Mouse (Mus musculus) CH12.LX (cell line): ENCODE measurements around the gene Rbl2. TPM values are rescaled to one million over a fixed set of nuclear protein-coding genes. Genes with fewer than 3 reads are reported as not detected.

ENCODE experiments used
- DNase-seq: peaks from one replicate; pipeline ENCODE4 v3.0.0-alpha.2; 2013; ENCODE audit errors: extremely low read depth
- H3K27ac ChIP-seq: 2 replicates; pipeline ENCODE4 v1.5.1; 2012; ENCODE audit warnings: low read depth, mild to moderate bottlenecking, control low read depth, moderate library complexity; ENCODE audit not compliant: insufficient read depth
- H3K27me3 ChIP-seq: replicated peaks from 2 replicates; pipeline ENCODE3; 2012; ENCODE audit warnings: inconsistent platforms
- H3K36me3 ChIP-seq, 2 experiments: replicated peaks in 1 of 2; 2 replicates each; pipeline versions ENCODE3 to v1.6.1; 2012; ENCODE audit warnings: inconsistent platforms in 1 of 2, low read length in 1 of 2, mild to moderate bottlenecking in 1 of 2, mixed read lengths in 1 of 2, moderate library complexity in 1 of 2; ENCODE audit not compliant: control insufficient read depth in 1 of 2, insufficient read depth in 1 of 2
- H3K4me1 ChIP-seq, 2 experiments: 2 replicates each; pipeline ENCODE4 v1.6.1; 2012; ENCODE audit warnings: inconsistent platforms in 1 of 2, moderate library complexity in 1 of 2; ENCODE audit not compliant: insufficient read depth in 2 of 2, control insufficient read depth in 1 of 2
- H3K4me2 ChIP-seq: 2 replicates; pipeline ENCODE4 v1.6.1; 2012; ENCODE audit warnings: low read depth, mild to moderate bottlenecking, control low read depth; ENCODE audit not compliant: poor library complexity, insufficient read depth, severe bottlenecking
- H3K4me3 ChIP-seq, 3 experiments: fragments of 150-350 bp in 1 of 3; sonication (generic) in 1 of 3; replicated peaks in 1 of 3; 2 replicates each; pipeline versions ENCODE3 to v1.5.1; 2011 to 2012; ENCODE audit warnings: low read depth in 2 of 3, low read length in 2 of 3, mild to moderate bottlenecking in 2 of 3, moderate library complexity in 2 of 3, control low read depth in 1 of 3, improper control_type of control experiment in 1 of 3, inconsistent platforms in 1 of 3, mixed read lengths in 1 of 3; ENCODE audit not compliant: poor library complexity in 1 of 3
- H3K79me2 ChIP-seq: replicated peaks from 2 replicates; pipeline ENCODE4 v1.6.1; 2012; ENCODE audit warnings: mild to moderate bottlenecking, moderate library complexity; ENCODE audit not compliant: control insufficient read depth, poor library complexity, insufficient read depth, severe bottlenecking; ENCODE audit errors: extremely low read depth
- H3K9ac ChIP-seq: 2 replicates; pipeline ENCODE4 v1.6.1; 2012; ENCODE audit warnings: low read depth, mild to moderate bottlenecking, control low read depth, moderate library complexity; ENCODE audit not compliant: insufficient read depth
- H3K9me3 ChIP-seq: replicated peaks from 2 replicates; pipeline ENCODE3; 2012; ENCODE audit warnings: low read length, inconsistent platforms, mixed read lengths
- BHLHE40 ChIP-seq: IDR thresholded peaks from 2 replicates; pipeline ENCODE4 v1.6.1; 2011; ENCODE audit warnings: mild to moderate bottlenecking, low read depth, low read length, improper control_type of control experiment
- CHD2 ChIP-seq: IDR thresholded peaks from 2 replicates; pipeline ENCODE4 v1.6.1; 2011; ENCODE audit warnings: low read length, improper control_type of control experiment
- CTCF ChIP-seq, 2 experiments: IDR thresholded peaks in 1 of 2; conservative IDR thresholded peaks in 1 of 2; 2 replicates each; pipeline ENCODE4 v1.5.1; 2011 to 2012; ENCODE audit warnings: low read depth in 2 of 2, low read length in 2 of 2, improper control_type of control experiment in 1 of 2, inconsistent platforms in 1 of 2, mild to moderate bottlenecking in 1 of 2, moderate library complexity in 1 of 2
- HCFC1 ChIP-seq: IDR thresholded peaks from 2 replicates; pipeline ENCODE4 v1.6.1; 2012; ENCODE audit warnings: low read depth, mild to moderate bottlenecking, inconsistent platforms, low read length, improper control_type of control experiment
- JUND ChIP-seq: conservative IDR thresholded peaks from 2 replicates; pipeline ENCODE4 v1.6.1; 2011; ENCODE audit warnings: low read depth, low read length, improper control_type of control experiment
- MAFK ChIP-seq: IDR thresholded peaks from 2 replicates; pipeline ENCODE4 v1.6.1; 2011; ENCODE audit warnings: low read length, improper control_type of control experiment; ENCODE audit not compliant: insufficient replicate concordance
- MEF2A ChIP-seq: IDR thresholded peaks from 2 replicates; pipeline ENCODE4 v1.6.1; 2014; ENCODE audit warnings: low read depth, mild to moderate bottlenecking, inconsistent platforms, low read length, improper control_type of control experiment, borderline replicate concordance
- NELFE ChIP-seq: IDR thresholded peaks from 2 replicates; pipeline ENCODE4 v1.6.1; 2011; ENCODE audit warnings: low read depth, low read length, improper control_type of control experiment
- RAD21 ChIP-seq: IDR thresholded peaks from 2 replicates; pipeline ENCODE4 v1.6.1; 2011; ENCODE audit warnings: low read depth, mild to moderate bottlenecking, low read length, improper control_type of control experiment, moderate library complexity
- RCOR1 ChIP-seq: conservative IDR thresholded peaks from 2 replicates; pipeline ENCODE4 v1.6.1; 2012; ENCODE audit warnings: low read depth, mild to moderate bottlenecking, inconsistent platforms, low read length, improper control_type of control experiment
- SMC3 ChIP-seq: IDR thresholded peaks from 2 replicates; pipeline ENCODE4 v1.6.1; 2011; ENCODE audit warnings: low read depth, low read length, improper control_type of control experiment
- USF2 ChIP-seq: conservative IDR thresholded peaks from 2 replicates; pipeline ENCODE4 v1.6.1; 2011; ENCODE audit warnings: low read depth, low read length, improper control_type of control experiment
- ZC3H11A ChIP-seq: IDR thresholded peaks from 2 replicates; pipeline ENCODE4 v1.6.1; 2012; ENCODE audit warnings: low read depth, mild to moderate bottlenecking, inconsistent platforms, low read length, improper control_type of control experiment
- ZKSCAN1 ChIP-seq: IDR thresholded peaks from 2 replicates; pipeline ENCODE4 v1.6.1; 2012; ENCODE audit warnings: low read depth, inconsistent platforms, low read length, improper control_type of control experiment, borderline replicate concordance
- ZMIZ1 ChIP-seq: IDR thresholded peaks from 2 replicates; pipeline ENCODE4 v1.6.1; 2012; ENCODE audit warnings: low read depth, mild to moderate bottlenecking, inconsistent platforms, low read length, improper control_type of control experiment
- ZNF384 ChIP-seq: IDR thresholded peaks from 2 replicates; pipeline ENCODE4 v1.6.1; 2012; ENCODE audit warnings: low read depth, low read length, improper control_type of control experiment, inconsistent platforms
- dilution Hi-C: fragments of 300-500 bp; cut with MboI; formaldehyde crosslinking; loops from 2 replicates; pipeline ENCODE4 v1.14.3; 2020; ENCODE audit warnings: low sequenced_read_pairs; ENCODE audit not compliant: extremely low pct_unique_long_range_greater_than_20kb, extremely low pct_ligation_motif_present
- in situ Hi-C: fragments of 300-500 bp; cut with MboI; formaldehyde crosslinking; loops from 3 replicates; pipeline ENCODE4 v1.14.3; 2019; ENCODE audit warnings: low sequenced_read_pairs, low pct_ligation_motif_present, low pct_unique_long_range_greater_than_20kb, mixed read lengths
- polyA plus RNA-seq: library from polyadenylated mRNA; unstranded; fragments of >175 nt; gene quantifications from 2 replicates; pipeline ENCODE4 v1.2.1, GENCODE M21; 2012; ENCODE audit warnings: low read depth; ENCODE audit not compliant: insufficient read length
- total RNA-seq, 2 experiments: library from RNA; depleted of rRNA; stranded (reverse); fragments of 300-350 nt in 1 of 2; fragments of >200 nt in 1 of 2; gene quantifications; 2 replicates each; pipeline ENCODE4 v1.2.3; 2012 to 2014

Rbl2 gene
- total and polyA plus RNA-seq, 3 experiments: 19.0 to 21.9 (median 19.2) TPM

DNA sequence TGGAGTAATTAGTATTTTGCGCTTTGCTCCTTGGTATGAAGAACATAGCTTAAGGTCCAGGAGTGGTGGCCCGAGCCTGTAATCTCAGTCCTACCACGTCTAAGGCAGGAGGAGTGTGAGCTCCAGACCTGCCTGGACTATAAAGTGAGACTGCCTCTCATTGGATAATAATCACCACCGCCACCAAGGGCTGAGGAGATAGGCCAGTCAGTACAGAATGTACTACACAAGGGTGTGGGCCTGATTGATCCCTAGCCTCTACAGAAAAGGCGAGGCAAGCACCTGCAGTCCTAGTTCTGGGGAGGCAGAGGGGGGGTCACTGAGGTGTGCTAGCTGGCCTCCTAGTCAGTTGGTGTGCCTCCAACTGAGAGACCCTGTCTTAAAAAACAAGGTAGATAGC is 44.6 kb downstream of the Rbl2 start:
- DNase-seq: no peak
- Histone ChIP-seq H3K9ac (no peak overlapping the region), H3K27ac (no peak overlapping the region), H3K4me1 (no peaks in the 10 kb centered on the region), H3K9me3 (no peaks in the 10 kb centered on the region), H3K4me3 (no peak overlapping the region), H3K4me2 (no peak overlapping the region), H3K79me2 (no peaks in the 10 kb centered on the region; the same call in 1 of the 2 replicates), H3K36me3 (peaks cover 64 to 85% of the 10 kb centered on the region in 2 experiments), H3K27me3 (no peaks in the 10 kb centered on the region)
- dilution Hi-C loops: no loop called here
- TF ChIP-seq ZMIZ1: no peak
- TF ChIP-seq USF2: no peak
- TF ChIP-seq SMC3: no peak
- no peak for TF ChIP-seq CHD2
- TF ChIP-seq RCOR1: no peak
- TF ChIP-seq MAFK: no peak
- no peak for TF ChIP-seq BHLHE40
- TF ChIP-seq HCFC1: no peak
- TF ChIP-seq NELFE: no peak
- TF ChIP-seq RAD21: no peak
- TF ChIP-seq ZNF384: no peak
- TF ChIP-seq ZKSCAN1: no peak
- TF ChIP-seq JUND: no peak
- TF ChIP-seq ZC3H11A: no peak
- in situ Hi-C loops: no loop called here

DNA sequence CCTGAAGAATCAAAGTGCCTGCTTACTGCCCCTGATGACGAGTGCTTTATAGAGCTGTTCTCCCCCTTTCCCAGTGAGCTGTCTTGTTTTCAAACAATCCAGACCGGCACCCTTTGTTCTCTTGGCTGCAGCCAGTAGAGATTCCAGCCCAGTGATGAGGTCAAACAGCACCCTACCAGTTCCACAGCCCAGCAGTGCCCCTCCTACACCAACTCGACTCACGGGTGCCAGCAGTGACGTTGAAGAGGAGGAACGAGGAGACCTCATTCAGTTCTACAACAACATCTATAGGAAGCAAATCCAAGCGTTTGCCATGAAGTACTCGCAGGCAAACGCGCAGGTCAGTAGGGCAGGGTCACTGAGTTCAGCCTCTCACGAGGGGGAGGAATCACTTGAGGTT is 45.1 kb downstream of the Rbl2 start:
- Histone ChIP-seq H3K27me3 (no peaks in the 10 kb centered on the region), H3K36me3 (peaks cover 66 to 89% of the 10 kb centered on the region in 2 experiments), H3K27ac (no peak overlapping the region), H3K4me3 (no peak overlapping the region), H3K9me3 (no peaks in the 10 kb centered on the region), H3K4me1 (no peaks in the 10 kb centered on the region), H3K4me2 (no peak overlapping the region), H3K9ac (no peak overlapping the region), H3K79me2 (no peaks in the 10 kb centered on the region; the same call in 1 of the 2 replicates)
- no peak for DNase-seq
- no peak for TF ChIP-seq ZKSCAN1
- TF ChIP-seq MEF2A: no peak
- no peak for TF ChIP-seq CTCF (conservative IDR thresholded peaks at IDR 0.05 in 1 of 2, IDR thresholded peaks at IDR 0.05 in 1 of 2; ENCODE audit: low read depth in 2 of 2, low read length in 2 of 2)
- dilution Hi-C loops (no loop called here), in situ Hi-C loops (no loop called here)
